Mouse (Mus musculus) heart, postnatal 0 days (tissue): ENCODE measurements at regions not wholly inside any gene's neighbourhood (a gene's known extent, or its start where the extent isn't known, plus 50 kb on each side); places are given as distances from the start of the nearest gene placed in this dataset.

ENCODE experiments used
- CTCF ChIP-seq: IDR thresholded peaks from 2 replicates; pipeline ENCODE4 v1.5.1; 2016; ENCODE audit warnings: antibody characterized with exemption, control low read depth, low read depth
- EP300 ChIP-seq: IDR thresholded peaks from 2 replicates; pipeline ENCODE4 v1.6.1; 2016; ENCODE audit warnings: antibody characterized with exemption, low read depth

DNA sequence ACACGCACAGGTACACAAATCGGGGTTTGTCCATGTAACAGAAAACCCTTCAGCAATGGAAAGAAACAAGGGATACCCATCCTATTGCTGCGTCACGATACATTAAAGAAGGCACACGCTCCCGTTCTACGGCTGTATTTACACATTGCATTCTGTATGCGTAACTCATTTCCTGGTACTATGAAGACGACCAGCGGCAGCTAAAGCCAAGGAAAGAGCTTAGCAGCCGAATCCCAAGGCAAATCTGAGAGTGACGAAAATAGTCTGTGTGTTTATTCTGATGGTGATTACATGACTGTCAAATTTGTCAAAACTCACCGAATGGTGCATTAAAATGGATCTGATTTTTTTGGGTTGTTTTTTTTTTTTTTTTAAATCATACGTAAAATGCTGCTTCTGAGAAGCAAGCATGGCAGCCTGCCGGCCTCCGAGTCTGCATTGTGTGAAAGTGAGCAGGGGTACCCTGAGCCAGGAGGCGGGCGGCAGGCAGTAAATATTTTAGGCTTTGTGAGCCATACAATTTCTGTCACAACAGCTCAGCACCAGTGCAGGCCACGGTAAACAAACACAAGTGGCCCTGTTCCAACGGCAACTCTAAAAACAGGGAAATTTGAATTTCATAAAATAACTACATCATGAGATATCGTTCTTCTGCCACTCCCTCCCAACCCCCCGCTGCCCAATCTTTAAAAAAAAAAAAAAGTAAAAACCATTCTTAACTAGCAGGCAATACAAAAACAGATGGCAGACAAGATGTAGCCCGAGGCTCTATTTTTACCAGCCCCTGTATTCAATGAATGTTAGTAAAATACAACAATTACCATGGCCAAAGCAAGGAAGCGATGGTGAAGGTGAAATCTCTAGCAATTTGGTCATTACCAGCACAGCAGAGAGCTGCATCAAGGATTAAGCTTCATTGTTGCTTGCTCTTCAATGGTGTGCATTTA, 164.2 kb upstream of the Kit start:
- TF ChIP-seq CTCF (no peak), EP300 (no peak)
